Mouse (Mus musculus) stomach, embryonic 15.5 days (tissue): ENCODE measurements at regions not wholly inside any gene's neighbourhood (a gene's known extent, or its start where the extent isn't known, plus 50 kb on each side); places are given as distances from the start of the nearest gene placed in this dataset.
A peak's percentile ranks its signal among the peaks of the same experiment; 100 is the strongest.

Source experiments
- ATAC-seq: fragments of 200-750 bp; cut with Nextera tagmentation; 2 replicates; pipeline ENCODE4 v1.8.0; 2017; ENCODE audit warnings: low read depth, moderate number of reproducible peaks, moderate TSS enrichment; ENCODE audit not compliant: insufficient read depth, low FRiP score
- H3K27ac ChIP-seq: fragments of 300-500 bp; sonication (generic); 2 replicates; pipeline ENCODE4 v1.5.1; 2015; ENCODE audit warnings: mild to moderate bottlenecking, inconsistent platforms
- H3K27me3 ChIP-seq: fragments of 300-500 bp; sonication (generic); replicated peaks from 2 replicates; pipeline ENCODE4 v1.6.1; 2015; ENCODE audit warnings: inconsistent platforms
- H3K36me3 ChIP-seq: fragments of 300-500 bp; sonication (generic); 2 replicates; pipeline ENCODE4 v1.6.1; 2015; ENCODE audit warnings: inconsistent platforms
- H3K4me1 ChIP-seq: fragments of 300-500 bp; sonication (generic); 2 replicates; pipeline ENCODE4 v1.6.1; 2015; ENCODE audit warnings: inconsistent platforms
- H3K4me2 ChIP-seq: fragments of 300-500 bp; sonication (generic); 2 replicates; pipeline ENCODE4 v1.6.1; 2015; ENCODE audit warnings: mild to moderate bottlenecking, inconsistent platforms
- H3K4me3 ChIP-seq: fragments of 300-500 bp; sonication (generic); replicated peaks from 2 replicates; pipeline ENCODE4 v1.5.1; 2015; ENCODE audit warnings: inconsistent platforms
- H3K9ac ChIP-seq: fragments of 300-500 bp; sonication (generic); 2 replicates; pipeline ENCODE4 v1.6.1; 2015; ENCODE audit warnings: inconsistent platforms
- H3K9me3 ChIP-seq: fragments of 300-500 bp; sonication (generic); 2 replicates; pipeline ENCODE4 v1.6.1; 2016; ENCODE audit warnings: inconsistent platforms
- WGBS: fragments of 180-500 bp; shearing (Covaris S2); methylation state at CpG from one replicate; pipeline ENCODE4 v1.1.7; 2015; 5-methylcytosine and 5-hydroxymethylcytosine counted together

- H3K4me1 ChIP-seq, result no peaks in the 10 kb centered on the region
- H3K36me3 ChIP-seq, result no peaks in the 10 kb centered on the region
- no peaks in the 10 kb centered on the region for H3K9me3 ChIP-seq
- H3K9ac ChIP-seq, result no peak overlapping the region
- no peaks in the 10 kb centered on the region for H3K27me3 ChIP-seq
- ATAC-seq, result peak; percentile 56; the same call in 1 of the 2 replicates
- H3K4me3 ChIP-seq, result no peak overlapping the region
- H3K27ac ChIP-seq, result no peak overlapping the region
- WGBS, result 46% methylated on average over 1 of the region's 1 CpGs
- no peak overlapping the region for H3K4me2 ChIP-seq
These were observed 658.4 kb upstream of the Pfkp start for GRCm38 (mm10) chr13:7306995-7307394.

- H3K4me2 ChIP-seq, result no peak overlapping the region
- H3K9ac ChIP-seq, result no peak overlapping the region
- ATAC-seq, result no peak
- H3K9me3 ChIP-seq, result no peaks in the 10 kb centered on the region
- H3K27me3 ChIP-seq, result no peaks in the 10 kb centered on the region
- H3K36me3 ChIP-seq, result no peaks in the 10 kb centered on the region
- 93% methylated on average over 5 of the region's 5 CpGs for WGBS
- no peak overlapping the region for H3K27ac ChIP-seq
- no peaks in the 10 kb centered on the region for H3K4me1 ChIP-seq
- H3K4me3 ChIP-seq, result no peak overlapping the region
These were observed 658.8 kb upstream of the Pfkp start for GRCm38 (mm10) chr13:7307396-7307795.

GRCm38 (mm10) chr13:7313474-7313873 is 664.9 kb upstream of the Pfkp start:
- H3K27ac ChIP-seq, result no peak overlapping the region
- no peaks in the 10 kb centered on the region for H3K4me1 ChIP-seq
- no peaks in the 10 kb centered on the region for H3K27me3 ChIP-seq
- H3K4me2 ChIP-seq, result no peak overlapping the region
- WGBS, result 73% methylated on average over 1 of the region's 1 CpGs
- ATAC-seq, result no peak
- no peak overlapping the region for H3K4me3 ChIP-seq
- no peaks in the 10 kb centered on the region for H3K9me3 ChIP-seq
- no peaks in the 10 kb centered on the region for H3K36me3 ChIP-seq
- H3K9ac ChIP-seq, result no peak overlapping the region

- H3K9ac ChIP-seq, result no peak overlapping the region
- H3K27ac ChIP-seq, result no peak overlapping the region
- no peaks in the 10 kb centered on the region for H3K4me1 ChIP-seq
- no peaks in the 10 kb centered on the region for H3K36me3 ChIP-seq
- H3K4me2 ChIP-seq, result no peak overlapping the region
- ATAC-seq, result no peak
- 53% methylated on average over 2 of the region's 2 CpGs for WGBS
- no peaks in the 10 kb centered on the region for H3K27me3 ChIP-seq
- no peak overlapping the region for H3K4me3 ChIP-seq
- no peaks in the 10 kb centered on the region for H3K9me3 ChIP-seq
These were observed 681.6 kb upstream of the Pfkp start for GRCm38 (mm10) chr13:7330151-7330550.

- Histone ChIP-seq H3K4me1 (no peaks in the 10 kb centered on the region), H3K27ac (no peak overlapping the region), H3K9ac (no peak overlapping the region), H3K36me3 (no peaks in the 10 kb centered on the region), H3K4me2 (no peak overlapping the region), H3K9me3 (no peaks in the 10 kb centered on the region), H3K27me3 (no peaks in the 10 kb centered on the region), H3K4me3 (no peak overlapping the region)
- 70% methylated on average over 1 of the region's 1 CpGs for WGBS
- ATAC-seq, result no peak
These were observed 697.2 kb upstream of the Pfkp start for GRCm38 (mm10) chr13:7345760-7346159.

GRCm38 (mm10) chr13:7348431-7348830 is 699.9 kb upstream of the Pfkp start:
- Histone ChIP-seq H3K27ac (no peak overlapping the region), H3K9me3 (no peaks in the 10 kb centered on the region), H3K4me2 (no peak overlapping the region), H3K4me1 (no peaks in the 10 kb centered on the region), H3K27me3 (no peaks in the 10 kb centered on the region), H3K9ac (no peak overlapping the region), H3K36me3 (no peaks in the 10 kb centered on the region), H3K4me3 (no peak overlapping the region)
- ATAC-seq, result no peak

GRCm38 (mm10) chr13:7353011-7353410 is 704.4 kb upstream of the Pfkp start:
- Histone ChIP-seq H3K36me3 (no peaks in the 10 kb centered on the region), H3K4me1 (no peaks in the 10 kb centered on the region), H3K4me2 (no peak overlapping the region), H3K27ac (no peak overlapping the region), H3K9ac (no peak overlapping the region), H3K4me3 (no peak overlapping the region), H3K27me3 (no peaks in the 10 kb centered on the region), H3K9me3 (no peaks in the 10 kb centered on the region)
- ATAC-seq, result no peak
- 66% methylated on average over 4 of the region's 4 CpGs for WGBS

- 57% methylated on average over 3 of the region's 3 CpGs for WGBS
- no peak overlapping the region for H3K4me3 ChIP-seq
- ATAC-seq, result no peak
- H3K9me3 ChIP-seq, result no peaks in the 10 kb centered on the region
- H3K27me3 ChIP-seq, result no peaks in the 10 kb centered on the region
- H3K27ac ChIP-seq, result no peak overlapping the region
- H3K9ac ChIP-seq, result no peak overlapping the region
- no peak overlapping the region for H3K4me2 ChIP-seq
- no peaks in the 10 kb centered on the region for H3K4me1 ChIP-seq
- no peaks in the 10 kb centered on the region for H3K36me3 ChIP-seq
These were observed 708.5 kb upstream of the Pfkp start for GRCm38 (mm10) chr13:7357071-7357470.

- no peak for ATAC-seq
- Histone ChIP-seq H3K36me3 (no peaks in the 10 kb centered on the region), H3K9me3 (no peaks in the 10 kb centered on the region), H3K4me2 (no peak overlapping the region), H3K4me3 (no peak overlapping the region), H3K9ac (no peak overlapping the region), H3K27ac (no peak overlapping the region), H3K27me3 (no peaks in the 10 kb centered on the region), H3K4me1 (no peaks in the 10 kb centered on the region)
- 69% methylated on average over 8 of the region's 8 CpGs for WGBS
These were observed 725.0 kb upstream of the Pfkp start for GRCm38 (mm10) chr13:7373559-7373958.

GRCm38 (mm10) chr13:7374993-7375627 is 726.5 kb upstream of the Pfkp start:
- Histone ChIP-seq H3K9ac (no peak overlapping the region), H3K4me2 (no peak overlapping the region), H3K27me3 (no peaks in the 10 kb centered on the region), H3K4me3 (no peak overlapping the region), H3K27ac (no peak overlapping the region), H3K9me3 (no peaks in the 10 kb centered on the region), H3K36me3 (no peaks in the 10 kb centered on the region), H3K4me1 (no peaks in the 10 kb centered on the region)
- no peak for ATAC-seq
- WGBS, result 72% methylated on average over 7 of the region's 7 CpGs

GRCm38 (mm10) chr13:7414342-7415287 is 766.0 kb upstream of the Pfkp start:
- Histone ChIP-seq H3K9ac (no peak overlapping the region), H3K4me3 (no peak overlapping the region), H3K36me3 (no peaks in the 10 kb centered on the region), H3K27me3 (no peaks in the 10 kb centered on the region), H3K4me1 (no peaks in the 10 kb centered on the region), H3K4me2 (no peak overlapping the region), H3K9me3 (no peaks in the 10 kb centered on the region), H3K27ac (no peak overlapping the region)
- ATAC-seq, result no peak
- WGBS, result 55% methylated on average over 3 of the region's 3 CpGs

- ATAC-seq, result no peak
- Histone ChIP-seq H3K9me3 (no peaks in the 10 kb centered on the region), H3K9ac (no peak overlapping the region)
These were observed 774.9 kb upstream of the Adarb2 start for GRCm38 (mm10) chr13:7427750-7428149.

More at GRCm38 (mm10) chr13:7427750-7428149, 774.9 kb upstream of the Adarb2 start:
- Histone ChIP-seq H3K4me1 (no peaks in the 10 kb centered on the region), H3K27ac (no peak overlapping the region), H3K27me3 (no peaks in the 10 kb centered on the region), H3K4me3 (no peak overlapping the region), H3K4me2 (no peak overlapping the region), H3K36me3 (no peaks in the 10 kb centered on the region)
